Mouse (Mus musculus) cerebellum, adult 2 months (tissue): ENCODE measurements around the gene Sox4. TPM values are rescaled to one million over a fixed set of nuclear protein-coding genes. Genes with fewer than 3 reads are reported as not detected.

Experiments used
- DNase-seq, 2 experiments: peaks; one replicate each; pipeline ENCODE4 v3.0.0; 2021
- H3K27ac ChIP-seq: fragments of 200-500 bp; 2 replicates; pipeline ENCODE4 v1.5.1; 2012; ENCODE audit warnings: low read length, control low read depth, inconsistent platforms; ENCODE audit not compliant: insufficient read depth
- H3K27me3 ChIP-seq: fragments of 200-500 bp; 2 replicates; pipeline ENCODE4 v1.6.1; 2012; ENCODE audit warnings: inconsistent platforms, mild to moderate bottlenecking, low read length, moderate library complexity; ENCODE audit not compliant: control insufficient read depth, insufficient read depth
- H3K4me1 ChIP-seq: fragments of 200-500 bp; 2 replicates; pipeline ENCODE4 v1.6.1; 2011; ENCODE audit warnings: low read length; ENCODE audit not compliant: control insufficient read depth, insufficient read depth
- H3K4me3 ChIP-seq: fragments of 200-500 bp; replicated peaks from 2 replicates; pipeline ENCODE3; 2011; ENCODE audit warnings: mild to moderate bottlenecking, low read depth, low read length, control low read depth; ENCODE audit not compliant: insufficient read depth
- CTCF ChIP-seq: fragments of 200-500 bp; IDR thresholded peaks from 2 replicates; pipeline ENCODE4 v1.5.1; 2011; ENCODE audit warnings: low read depth, mild to moderate bottlenecking, control low read depth, low read length, moderate library complexity, borderline replicate concordance; ENCODE audit not compliant: insufficient read depth
- POLR2A ChIP-seq: fragments of 200-500 bp; IDR thresholded peaks from 2 replicates; pipeline ENCODE4 v1.6.1; 2011; ENCODE audit warnings: low read length, control low read depth, borderline replicate concordance; ENCODE audit not compliant: insufficient read depth
- WGBS: fragments of 180-500 bp; shearing (Covaris S2); methylation state at CpG from one replicate; pipeline ENCODE4 v1.1.7; 2018; 5-methylcytosine and 5-hydroxymethylcytosine counted together
- polyA plus RNA-seq: library from polyadenylated mRNA; depleted of rRNA; stranded (reverse); fragments of >200 nt; gene quantifications from 2 replicates; pipeline ENCODE4 v1.2.3, GENCODE M21; 2012

The Sox4 gene
- polyA plus RNA-seq, 1 experiment = 4.7 TPM

GRCm38 (mm10) chr13:28906981-28907380 is 46.5 kb downstream of the Sox4 start:
- DNase-seq = no peak
- no peak overlapping the region for H3K27ac ChIP-seq
- H3K27me3 ChIP-seq = no peaks in the 10 kb centered on the region
- H3K4me1 ChIP-seq = no peaks in the 10 kb centered on the region
- 94% methylated on average over 10 of the region's 10 CpGs for WGBS
- no peak overlapping the region for H3K4me3 ChIP-seq
- TF ChIP-seq POLR2A = no peak
- TF ChIP-seq CTCF = no peak
